Mouse (Mus musculus) liver, embryonic 15.5 days (tissue): ENCODE data around the gene Prom2. TPM values are rescaled to one million over a fixed set of nuclear protein-coding genes. Genes with fewer than 3 reads are reported as not detected.

ENCODE experiments used
- ATAC-seq: fragments of 200-750 bp; cut with Nextera tagmentation; 2 replicates; pipeline ENCODE4 v1.8.0; 2017; ENCODE audit warnings: moderate number of reproducible peaks, mild to moderate bottlenecking, moderate library complexity; ENCODE audit not compliant: insufficient read depth
- H3K27ac ChIP-seq: fragments of 300-500 bp; sonication (generic); replicated peaks from 2 replicates; pipeline ENCODE4 v1.5.1; 2015; ENCODE audit warnings: mild to moderate bottlenecking, inconsistent platforms
- H3K27me3 ChIP-seq: fragments of 300-500 bp; sonication (generic); 2 replicates; pipeline ENCODE4 v1.6.1; 2015; ENCODE audit warnings: mild to moderate bottlenecking, inconsistent platforms
- H3K36me3 ChIP-seq: fragments of 300-500 bp; sonication (generic); replicated peaks from 2 replicates; pipeline ENCODE4 v1.6.1; 2015; ENCODE audit warnings: moderate library complexity, mild to moderate bottlenecking, inconsistent platforms
- H3K4me1 ChIP-seq: fragments of 300-500 bp; sonication (generic); replicated peaks from 2 replicates; pipeline ENCODE4 v1.6.1; 2015; ENCODE audit warnings: inconsistent platforms
- H3K4me2 ChIP-seq: fragments of 300-500 bp; sonication (generic); 2 replicates; pipeline ENCODE4 v1.6.1; 2015; ENCODE audit warnings: moderate library complexity, mild to moderate bottlenecking, inconsistent platforms
- H3K4me3 ChIP-seq: fragments of 300-500 bp; sonication (generic); replicated peaks from 2 replicates; pipeline ENCODE4 v1.5.1; 2015; ENCODE audit warnings: mild to moderate bottlenecking, inconsistent platforms
- H3K9ac ChIP-seq: fragments of 300-500 bp; sonication (generic); 2 replicates; pipeline ENCODE4 v1.6.1; 2015; ENCODE audit warnings: moderate library complexity, mild to moderate bottlenecking, inconsistent platforms
- H3K9me3 ChIP-seq: fragments of 300-500 bp; sonication (generic); replicated peaks from 2 replicates; pipeline ENCODE4 v1.6.1; 2016; ENCODE audit warnings: inconsistent platforms
- WGBS: fragments of 180-500 bp; shearing (Covaris S2); methylation state at CpG from one replicate; pipeline ENCODE4 v1.1.7; 2015; ENCODE audit warnings: mixed read lengths; ENCODE audit not compliant: insufficient replicate concordance; 5-methylcytosine and 5-hydroxymethylcytosine counted together
- polyA plus RNA-seq: library from polyadenylated mRNA; unstranded; fragments of >200 nt; fragmentation: Nextera tagmentation; extraction: Ambion mirVana; gene quantifications from 2 replicates; pipeline ENCODE4 v1.2.1, GENCODE M21; 2015

Prom2 gene
- polyA plus RNA-seq, 1 experiment from 2014 or later: not detected

GRCm38 (mm10) chr2:127511426-127511825 is 29.8 kb downstream of the Prom2 start:
- 51% methylated on average over 4 of the region's 4 CpGs for WGBS
- H3K9me3 ChIP-seq: no peaks in the 10 kb centered on the region
- ATAC-seq: no peak

GRCm38 (mm10) chr2:127507967-127508660 is 33.2 kb downstream of the Prom2 start:
- Histone ChIP-seq H3K9ac (no peak overlapping the region), H3K27me3 (0 out of 2 replicates have a peak, but pooled peaks cover 7% of the 10 kb centered on the region), H3K27ac (no peak overlapping the region), H3K4me3 (no peak overlapping the region), H3K4me2 (no peak overlapping the region), H3K4me1 (peaks cover 9% of the 10 kb centered on the region), H3K36me3 (no peaks in the 10 kb centered on the region), H3K9me3 (no peaks in the 10 kb centered on the region)
- whole genome bisulfite sequencing: 41% methylated on average over 7 of the region's 7 CpGs
- ATAC-seq: no peak

More at GRCm38 (mm10) chr2:127511426-127511825, 29.8 kb downstream of the Prom2 start:
- Histone ChIP-seq H3K27me3 (0 out of 2 replicates have a peak, but pooled peaks cover 3% of the 10 kb centered on the region), H3K27ac (no peak overlapping the region), H3K4me2 (no peak overlapping the region), H3K4me3 (no peak overlapping the region), H3K36me3 (no peaks in the 10 kb centered on the region), H3K4me1 (peaks cover 6% of the 10 kb centered on the region), H3K9ac (no peak overlapping the region)

- H3K9ac ChIP-seq: no peak overlapping the region
- no peak overlapping the region for H3K4me3 ChIP-seq
- no peak for ATAC-seq
- no peaks in the 10 kb centered on the region for H3K36me3 ChIP-seq
- no peaks in the 10 kb centered on the region for H3K9me3 ChIP-seq
- no peak overlapping the region for H3K27ac ChIP-seq
- H3K4me1 ChIP-seq: peaks cover 9% of the 10 kb centered on the region
- H3K4me2 ChIP-seq: no peak overlapping the region
- WGBS: 23% methylated on average over 7 of the region's 7 CpGs
- H3K27me3 ChIP-seq: peaks cover 7% of the 10 kb centered on the region; the same call in 1 of the 2 replicates
These were observed 34.0 kb downstream of the Prom2 start for GRCm38 (mm10) chr2:127507077-127507774.

GRCm38 (mm10) chr2:127506131-127506632 is 35.1 kb downstream of the Prom2 start:
- Histone ChIP-seq H3K4me2 (no peak overlapping the region), H3K4me1 (peaks cover 9% of the 10 kb centered on the region), H3K27ac (peak overlapping the region; percentile 38; the same call in 1 of the 2 replicates), H3K4me3 (no peak overlapping the region), H3K9me3 (no peaks in the 10 kb centered on the region), H3K9ac (no peak overlapping the region), H3K36me3 (no peaks in the 10 kb centered on the region), H3K27me3 (peaks cover 14% of the 10 kb centered on the region; the same call in 1 of the 2 replicates)
- WGBS: 45% methylated on average over 6 of the region's 6 CpGs
- 0 out of 2 replicates have a peak, but pooled peaks have one; percentile 14 for ATAC-seq

GRCm38 (mm10) chr2:127505196-127505595 is 36.1 kb downstream of the Prom2 start:
- Histone ChIP-seq H3K4me2 (no peak overlapping the region), H3K4me1 (peaks cover 9% of the 10 kb centered on the region), H3K9ac (no peak overlapping the region), H3K27me3 (peaks cover 14% of the 10 kb centered on the region; the same call in 1 of the 2 replicates), H3K9me3 (no peaks in the 10 kb centered on the region), H3K4me3 (no peak overlapping the region), H3K27ac (no peak overlapping the region), H3K36me3 (no peaks in the 10 kb centered on the region)
- ATAC-seq: no peak
- 46% methylated on average over 4 of the region's 4 CpGs for WGBS

GRCm38 (mm10) chr2:127503751-127504549 is 37.3 kb downstream of the Prom2 start:
- ATAC-seq: no peak
- no peaks in the 10 kb centered on the region for H3K36me3 ChIP-seq
- 53% methylated on average over 8 of the region's 8 CpGs for WGBS

GRCm38 (mm10) chr2:127501061-127501460 is 40.2 kb downstream of the Prom2 start:
- no peak overlapping the region for H3K27ac ChIP-seq
- no peak overlapping the region for H3K4me2 ChIP-seq
- H3K9me3 ChIP-seq: no peaks in the 10 kb centered on the region
- no peak for ATAC-seq
- H3K9ac ChIP-seq: no peak overlapping the region
- H3K4me3 ChIP-seq: no peak overlapping the region
- H3K36me3 ChIP-seq: no peaks in the 10 kb centered on the region
- H3K27me3 ChIP-seq: peaks cover 11% of the 10 kb centered on the region; the same call in 1 of the 2 replicates
- 38% methylated on average over 7 of the region's 7 CpGs for WGBS
- H3K4me1 ChIP-seq: no peaks in the 10 kb centered on the region; the same call in 1 of the 2 replicates

More at GRCm38 (mm10) chr2:127503751-127504549, 37.3 kb downstream of the Prom2 start:
- Histone ChIP-seq H3K27me3 (peaks cover 14% of the 10 kb centered on the region; the same call in 1 of the 2 replicates), H3K9ac (no peak overlapping the region), H3K9me3 (no peaks in the 10 kb centered on the region), H3K27ac (no peak overlapping the region), H3K4me1 (peaks cover 9% of the 10 kb centered on the region), H3K4me3 (no peak overlapping the region), H3K4me2 (no peak overlapping the region)

GRCm38 (mm10) chr2:127498750-127499149 is 42.5 kb downstream of the Prom2 start:
- no peaks in the 10 kb centered on the region for H3K36me3 ChIP-seq
- ATAC-seq: no peak
- no peak overlapping the region for H3K4me2 ChIP-seq
- no peak overlapping the region for H3K4me3 ChIP-seq
- no peaks in the 10 kb centered on the region for H3K9me3 ChIP-seq
- no peaks in the 10 kb centered on the region for H3K4me1 ChIP-seq
- 55% methylated on average over 8 of the region's 8 CpGs for WGBS
- no peak overlapping the region for H3K27ac ChIP-seq
- H3K27me3 ChIP-seq: peaks cover 10% of the 10 kb centered on the region; the same call in 1 of the 2 replicates
- H3K9ac ChIP-seq: no peak overlapping the region

GRCm38 (mm10) chr2:127496321-127496720 is 44.9 kb downstream of the Prom2 start:
- Histone ChIP-seq H3K27ac (no peak overlapping the region), H3K4me2 (no peak overlapping the region), H3K36me3 (no peaks in the 10 kb centered on the region), H3K9me3 (no peaks in the 10 kb centered on the region), H3K27me3 (0 out of 2 replicates have a peak, but pooled peaks cover 5% of the 10 kb centered on the region), H3K9ac (no peak overlapping the region), H3K4me3 (no peak overlapping the region), H3K4me1 (no peaks in the 10 kb centered on the region)
- no peak for ATAC-seq
- 45% methylated on average over 1 of the region's 1 CpGs for WGBS

- no peaks in the 10 kb centered on the region for H3K9me3 ChIP-seq
- ATAC-seq: peak; percentile 28
- H3K27ac ChIP-seq: no peak overlapping the region
- H3K4me2 ChIP-seq: peak overlapping the region; percentile 46
- H3K4me1 ChIP-seq: peaks cover 21% of the 10 kb centered on the region; the same call in 1 of the 2 replicates
- H3K36me3 ChIP-seq: no peaks in the 10 kb centered on the region
- 0 out of 2 replicates have a peak overlapping the region, but pooled peaks have one; percentile 18 for H3K4me3 ChIP-seq
- H3K27me3 ChIP-seq: peaks cover 70% of the 10 kb centered on the region
- H3K9ac ChIP-seq: no peak overlapping the region
- WGBS: 14% methylated on average over 19 of the region's 19 CpGs
These were observed 56.6 kb downstream of the Prom2 start for GRCm38 (mm10) chr2:127484476-127485170.
